In genomic region chr2:101652921-101653597, GRCm38 (mm10) we compare ENCODE assay signal across 8 mouse cellular contexts. TPM values are rescaled to one million over a fixed set of nuclear protein-coding genes. Genes with fewer than 3 reads are reported as not detected.
DNase-seq lines count a peak whose midpoint lies in the region; ATAC-seq and TF ChIP-seq lines count a peak whose summit lies in the region.

No protein-coding gene starts in this region.

- TF ChIP-seq EP300 in heart, postnatal 0 days (IDR thresholded peaks at IDR 0.05; ENCODE audit: low read depth), result no peak
- TF ChIP-seq EP300 in liver, embryonic 14.5 days (IDR thresholded peaks at IDR 0.05; ENCODE audit: low read depth), result no peak

- no peak for ATAC-seq in embryonic facial prominence, embryonic 12.5 days (ENCODE audit: insufficient number of reproducible peaks, insufficient read depth, low FRiP score, low TSS enrichment)
- no peak for ATAC-seq in heart, postnatal 0 days (ENCODE audit: insufficient read depth, low read depth)
- no peak for ATAC-seq in liver, embryonic 14.5 days (ENCODE audit: insufficient read depth)
- ATAC-seq in neural tube, embryonic 12.5 days (ENCODE audit: low FRiP score, low read depth), result peak; percentile 67

- H3K27ac ChIP-seq in embryonic facial prominence, embryonic 12.5 days, result no peak overlapping the region
- no peak overlapping the region for H3K27ac ChIP-seq in heart, postnatal 0 days (ENCODE audit: low read depth)
- no peak overlapping the region for H3K27ac ChIP-seq in liver, embryonic 14.5 days
- H3K27ac ChIP-seq in neural tube, embryonic 12.5 days, result no peak overlapping the region

- H3K4me3 ChIP-seq in embryonic facial prominence, embryonic 12.5 days, result no peak overlapping the region
- H3K4me3 ChIP-seq in heart, postnatal 0 days (ENCODE audit: low read depth, low read length), result peak overlapping the region; percentile 29
- H3K4me3 ChIP-seq in liver, embryonic 14.5 days (ENCODE audit: insufficient read depth in 1 of 2, low read depth in 2 of 2, low read length in 2 of 2), result no peak overlapping the region
- no peak overlapping the region for H3K4me3 ChIP-seq in neural tube, embryonic 12.5 days

- H3K9ac ChIP-seq in embryonic facial prominence, embryonic 12.5 days, result peak overlapping the region; percentile 8; the same call in 1 of the 2 replicates
- H3K9ac ChIP-seq in heart, postnatal 0 days (replicated peaks; ENCODE audit: low read depth, low read length), result 0 out of 2 replicates have a peak overlapping the region, but pooled peaks have one; percentile 16
- H3K9ac ChIP-seq in liver, embryonic 14.5 days (replicated peaks), result no peak overlapping the region
- H3K9ac ChIP-seq in neural tube, embryonic 12.5 days, result peak overlapping the region; percentile 1; the same call in 1 of the 2 replicates

- 17% methylated on average over 14 of the region's 14 CpGs for WGBS in embryonic facial prominence, embryonic 12.5 days
- 12% methylated on average over 14 of the region's 14 CpGs for WGBS in heart, postnatal 0 days
- WGBS in liver, embryonic 14.5 days (ENCODE audit: insufficient replicate concordance), result 13% methylated on average over 14 of the region's 14 CpGs
- WGBS in neural tube, embryonic 12.5 days, result 19% methylated on average over 14 of the region's 14 CpGs

- TF ChIP-seq CTCF in heart, postnatal 0 days (IDR thresholded peaks at IDR 0.05; ENCODE audit: low read depth), result peak; percentile 69
- peak; percentile 60 for TF ChIP-seq CTCF in liver, embryonic 14.5 days (IDR thresholded peaks at IDR 0.05; ENCODE audit: low read depth)

- H3K4me2 ChIP-seq in embryonic facial prominence, embryonic 12.5 days (replicated peaks), result peak overlapping the region; percentile 45
- peak overlapping the region; percentile 70 for H3K4me2 ChIP-seq in heart, postnatal 0 days (ENCODE audit: low read depth, low read length)
- H3K4me2 ChIP-seq in liver, embryonic 14.5 days (ENCODE audit: low read depth), result peak overlapping the region; percentile 49
- peak overlapping the region; percentile 56 for H3K4me2 ChIP-seq in neural tube, embryonic 12.5 days (replicated peaks)

- H3K9me3 ChIP-seq in embryonic facial prominence, embryonic 12.5 days, result no peaks in the 10 kb centered on the region
- no peaks in the 10 kb centered on the region for H3K9me3 ChIP-seq in heart, postnatal 0 days (replicated peaks; ENCODE audit: control insufficient read depth, low read length)
- no peaks in the 10 kb centered on the region for H3K9me3 ChIP-seq in liver, embryonic 14.5 days (ENCODE audit: control insufficient read depth, low read length)
- H3K9me3 ChIP-seq in neural tube, embryonic 12.5 days, result no peaks in the 10 kb centered on the region

- H3K4me1 ChIP-seq in embryonic facial prominence, embryonic 12.5 days, result peaks cover 11% of the 10 kb centered on the region; the same call in 1 of the 2 replicates
- no peaks in the 10 kb centered on the region for H3K4me1 ChIP-seq in heart, postnatal 0 days (ENCODE audit: control insufficient read depth, insufficient read depth)
- H3K4me1 ChIP-seq in liver, embryonic 14.5 days (replicated peaks; ENCODE audit: control insufficient read depth in 2 of 2, insufficient read depth in 2 of 2, low read length in 1 of 2), result peaks cover 0 to 2% of the 10 kb centered on the region in 2 experiments; a peak in 1 of 4 replicates
- H3K4me1 ChIP-seq in neural tube, embryonic 12.5 days, result 0 out of 2 replicates have a peak, but pooled peaks cover 3% of the 10 kb centered on the region

- H3K36me3 ChIP-seq in embryonic facial prominence, embryonic 12.5 days, result no peaks in the 10 kb centered on the region
- no peaks in the 10 kb centered on the region for H3K36me3 ChIP-seq in heart, postnatal 0 days (replicated peaks; ENCODE audit: control insufficient read depth, insufficient read depth, low read length)
- H3K36me3 ChIP-seq in liver, embryonic 14.5 days (replicated peaks; ENCODE audit: control insufficient read depth, insufficient read depth, low read depth), result no peaks in the 10 kb centered on the region
- no peaks in the 10 kb centered on the region for H3K36me3 ChIP-seq in neural tube, embryonic 12.5 days

- H3K27me3 ChIP-seq in embryonic facial prominence, embryonic 12.5 days, result no peaks in the 10 kb centered on the region
- H3K27me3 ChIP-seq in heart, postnatal 0 days (ENCODE audit: control insufficient read depth, insufficient read depth, low read length), result no peaks in the 10 kb centered on the region; the same call in 1 of the 2 replicates
- no peaks in the 10 kb centered on the region for H3K27me3 ChIP-seq in liver, embryonic 14.5 days (ENCODE audit: control insufficient read depth, insufficient read depth, low read length)
- H3K27me3 ChIP-seq in neural tube, embryonic 12.5 days (replicated peaks), result no peaks in the 10 kb centered on the region

- DNase-seq in CD4-positive helper T cell, adult 2 months (ENCODE audit: low read depth, low spot score), result peak; percentile 53
- DNase-seq in adrenal gland, postnatal 36 days, result peak; percentile 77 to 80
- peak; percentile 49 for DNase-seq in heart, postnatal 0 days (ENCODE audit: low spot score)
- DNase-seq in kidney, postnatal 36 days, result peak; percentile 73 to 93
- peak; percentile 28 to 45 (median 39) for DNase-seq in liver, embryonic 14.5 days (ENCODE audit: low read depth in 3 of 3, low spot score in 3 of 3)
- peak; percentile 55 to 64 for DNase-seq in thymus, adult 18-20 months

RNA-seq across cellular contexts. Expression of gene B230118H07Rik, which starts 3.7 kb away (rescaled TPM):
- total RNA-seq in adrenal gland, postnatal 36 days (2021), result 10 to 100 TPM; 19.7 to 34.6 TPM
- polyA plus RNA-seq in embryonic facial prominence, embryonic 12.5 days (2016; fragmentation: Nextera tagmentation; extraction: Ambion mirVana), result 59.3 and 59.9 TPM in 2 replicates
- total RNA-seq in heart, postnatal 0 days (2014; rRNA removed; ENCODE audit: low replicate concordance), result 17.3 and 24.3 TPM in 2 replicates
- polyA plus RNA-seq in heart, postnatal 0 days (2015; fragmentation: Nextera tagmentation; extraction: Ambion mirVana), result 85.5 and 92.1 TPM in 2 replicates
- 4.1 and 4.8 TPM in 2 replicates for polyA plus RNA-seq in liver, embryonic 14.5 days (2012; rRNA removed)
- 20.0 and 21.3 TPM in 2 replicates for polyA plus RNA-seq in liver, embryonic 14.5 days (2014; fragmentation: Nextera tagmentation; extraction: Ambion mirVana)
- 55.7 and 63.8 TPM in 2 replicates for polyA plus RNA-seq in neural tube, embryonic 12.5 days (2016; fragmentation: Nextera tagmentation; extraction: Ambion mirVana)

RNA-seq across cellular contexts. Expression of gene Rag1, which starts 3.8 kb away (rescaled TPM):
- total RNA-seq in adrenal gland, postnatal 36 days (2021), result not detected
- polyA plus RNA-seq in embryonic facial prominence, embryonic 12.5 days (2016; fragmentation: Nextera tagmentation; extraction: Ambion mirVana), result 0.60 and 0.81 TPM in 2 replicates
- total RNA-seq in heart, postnatal 0 days (2014; rRNA removed; ENCODE audit: low replicate concordance), result 0.04 and 12.3 TPM in 2 replicates
- 0.01 and 0.03 TPM in 2 replicates for polyA plus RNA-seq in heart, postnatal 0 days (2015; fragmentation: Nextera tagmentation; extraction: Ambion mirVana)
- polyA plus RNA-seq in liver, embryonic 14.5 days (2012; rRNA removed), result 0.17 and 0.19 TPM in 2 replicates
- 0.20 and 0.32 TPM in 2 replicates for polyA plus RNA-seq in liver, embryonic 14.5 days (2014; fragmentation: Nextera tagmentation; extraction: Ambion mirVana)
- polyA plus RNA-seq in neural tube, embryonic 12.5 days (2016; fragmentation: Nextera tagmentation; extraction: Ambion mirVana), result 0.10 TPM in 2 replicates

RNA-seq across cellular contexts. Expression of gene Traf6, which starts 25.2 kb away (rescaled TPM):
- 10 to 100 TPM; 19.2 to 20.6 TPM for total RNA-seq in adrenal gland, postnatal 36 days (2021)
- 10.4 and 11.4 TPM in 2 replicates for polyA plus RNA-seq in embryonic facial prominence, embryonic 12.5 days (2016; fragmentation: Nextera tagmentation; extraction: Ambion mirVana)
- 13.9 and 24.2 TPM in 2 replicates for total RNA-seq in heart, postnatal 0 days (2014; rRNA removed; ENCODE audit: low replicate concordance)
- polyA plus RNA-seq in heart, postnatal 0 days (2015; fragmentation: Nextera tagmentation; extraction: Ambion mirVana), result 2.8 and 3.3 TPM in 2 replicates
- 2.7 and 3.3 TPM in 2 replicates for polyA plus RNA-seq in liver, embryonic 14.5 days (2012; rRNA removed)
- 4.5 and 5.3 TPM in 2 replicates for polyA plus RNA-seq in liver, embryonic 14.5 days (2014; fragmentation: Nextera tagmentation; extraction: Ambion mirVana)
- 11.5 and 13.7 TPM in 2 replicates for polyA plus RNA-seq in neural tube, embryonic 12.5 days (2016; fragmentation: Nextera tagmentation; extraction: Ambion mirVana)

RNA-seq across cellular contexts. Expression of gene Rag2, which starts 28.5 kb away (rescaled TPM):
- total RNA-seq in adrenal gland, postnatal 36 days (2021), result not detected
- 0.09 and 0.31 TPM in 2 replicates for polyA plus RNA-seq in embryonic facial prominence, embryonic 12.5 days (2016; fragmentation: Nextera tagmentation; extraction: Ambion mirVana)
- 0.08 TPM in 1 of 2 replicates, not detected in the other for total RNA-seq in heart, postnatal 0 days (2014; rRNA removed; ENCODE audit: low replicate concordance)
- not detected in 2 replicates for polyA plus RNA-seq in heart, postnatal 0 days (2015; fragmentation: Nextera tagmentation; extraction: Ambion mirVana)
- polyA plus RNA-seq in liver, embryonic 14.5 days (2012; rRNA removed), result 0.11 and 0.17 TPM in 2 replicates
- polyA plus RNA-seq in liver, embryonic 14.5 days (2014; fragmentation: Nextera tagmentation; extraction: Ambion mirVana), result 0.20 and 0.43 TPM in 2 replicates
- not detected in 2 replicates for polyA plus RNA-seq in neural tube, embryonic 12.5 days (2016; fragmentation: Nextera tagmentation; extraction: Ambion mirVana)
